Mouse (Mus musculus) MEL (cell line): ENCODE results near the gene Ptpn1. TPM values are rescaled to one million over a fixed set of nuclear protein-coding genes. Genes with fewer than 3 reads are reported as not detected.

Experiments used
- DNase-seq: peaks from one replicate; pipeline ENCODE4 v3.0.0; 2011; ENCODE audit warnings: low read depth, low spot score
- H3K27ac ChIP-seq: 2 replicates; pipeline ENCODE4 v1.5.1; 2012; ENCODE audit warnings: low read depth, mild to moderate bottlenecking, control low read depth, low read length, moderate library complexity; ENCODE audit not compliant: control insufficient read depth
- H3K27me3 ChIP-seq, 2 experiments: fragments of 150-350 bp in 1 of 2; sonication (generic) in 1 of 2; 2 replicates each; pipeline ENCODE4 v1.6.1; 2012; ENCODE audit warnings: low read length in 2 of 2, mild to moderate bottlenecking in 2 of 2, improper control_type of control experiment in 1 of 2, moderate library complexity in 1 of 2; ENCODE audit not compliant: insufficient read depth in 2 of 2, control insufficient read depth in 1 of 2
- H3K36me3 ChIP-seq, 2 experiments: 2 replicates each; pipeline ENCODE4 v1.6.1; 2012 to 2014; ENCODE audit warnings: low read length in 2 of 2, improper control_type of control experiment in 1 of 2, inconsistent platforms in 1 of 2, mild to moderate bottlenecking in 1 of 2; ENCODE audit not compliant: insufficient read depth in 2 of 2, control insufficient read depth in 1 of 2
- H3K4me1 ChIP-seq, 2 experiments: fragments of 150-350 bp in 1 of 2; sonication (generic) in 1 of 2; 2 replicates each; pipeline ENCODE4 v1.6.1; 2012; ENCODE audit warnings: low read length in 2 of 2, improper control_type of control experiment in 1 of 2, mild to moderate bottlenecking in 1 of 2; ENCODE audit not compliant: insufficient read depth in 2 of 2, control insufficient read depth in 1 of 2
- H3K4me3 ChIP-seq, 2 experiments: fragments of 150-350 bp in 1 of 2; sonication (generic) in 1 of 2; 2 replicates each; pipeline ENCODE4 v1.5.1; 2012; ENCODE audit warnings: low read depth in 2 of 2, low read length in 2 of 2, mild to moderate bottlenecking in 2 of 2, moderate library complexity in 2 of 2, control low read depth in 1 of 2, improper control_type of control experiment in 1 of 2; ENCODE audit not compliant: control insufficient read depth in 1 of 2, insufficient read depth in 1 of 2
- H3K79me2 ChIP-seq: 2 replicates; pipeline ENCODE4 v1.6.1; 2012; ENCODE audit warnings: mild to moderate bottlenecking, low read length, moderate library complexity; ENCODE audit not compliant: control insufficient read depth, poor library complexity, insufficient read depth
- H3K9ac ChIP-seq: 2 replicates; pipeline ENCODE4 v1.6.1; 2012; ENCODE audit warnings: low read depth, mild to moderate bottlenecking, control low read depth, low read length, moderate library complexity; ENCODE audit not compliant: control insufficient read depth, poor library complexity, severe bottlenecking
- H3K9me3 ChIP-seq: fragments of 150-350 bp; sonication (generic); replicated peaks from 2 replicates; pipeline ENCODE4 v1.6.1; 2012; ENCODE audit warnings: mild to moderate bottlenecking, low read length, improper control_type of control experiment, moderate library complexity; ENCODE audit not compliant: insufficient read depth
- BHLHE40 ChIP-seq: IDR thresholded peaks from 2 replicates; pipeline ENCODE4 v1.6.1; 2012; ENCODE audit warnings: low read depth, mild to moderate bottlenecking, inconsistent platforms, low read length, improper control_type of control experiment, borderline replicate concordance
- ELF1 ChIP-seq: IDR thresholded peaks from 2 replicates; pipeline ENCODE4 v1.6.1; 2014; ENCODE audit warnings: low read depth, mild to moderate bottlenecking, inconsistent platforms, low read length, improper control_type of control experiment, moderate library complexity
- EP300 ChIP-seq, 2 experiments: IDR thresholded peaks; 2 replicates each; pipeline ENCODE4 v1.6.1; 2011; ENCODE audit warnings: improper control_type of control experiment in 2 of 2, low read length in 2 of 2, low read depth in 1 of 2, mild to moderate bottlenecking in 1 of 2
- GABPA ChIP-seq: IDR thresholded peaks from 2 replicates; pipeline ENCODE4 v1.6.1; 2012; ENCODE audit warnings: low read depth, mild to moderate bottlenecking, inconsistent platforms, low read length, improper control_type of control experiment, moderate library complexity
- GATA1 ChIP-seq: IDR thresholded peaks from 2 replicates; pipeline ENCODE4 v1.6.1; 2011; ENCODE audit warnings: low read depth, low read length, improper control_type of control experiment
- HCFC1 ChIP-seq: IDR thresholded peaks from 2 replicates; pipeline ENCODE4 v1.6.1; 2012; ENCODE audit warnings: low read depth, mild to moderate bottlenecking, inconsistent platforms, low read length, improper control_type of control experiment, moderate library complexity
- JUND ChIP-seq: IDR thresholded peaks from 2 replicates; pipeline ENCODE4 v1.6.1; 2011; ENCODE audit warnings: low read depth, mild to moderate bottlenecking, improper control_type of control experiment, low read length
- KAT2A ChIP-seq: conservative IDR thresholded peaks from 2 replicates; pipeline ENCODE4 v1.6.1; 2012; ENCODE audit warnings: low read depth, low read length, improper control_type of control experiment, inconsistent platforms
- MAX ChIP-seq: IDR thresholded peaks from 2 replicates; pipeline ENCODE4 v1.6.1; 2011; ENCODE audit warnings: low read length, improper control_type of control experiment
- MEF2A ChIP-seq: IDR thresholded peaks from 2 replicates; pipeline ENCODE4 v1.6.1; 2014; ENCODE audit warnings: low read depth, mild to moderate bottlenecking, inconsistent platforms, low read length, improper control_type of control experiment; ENCODE audit not compliant: poor library complexity, insufficient replicate concordance, severe bottlenecking; ENCODE audit errors: extremely low read depth
- MXI1 ChIP-seq: IDR thresholded peaks from 2 replicates; pipeline ENCODE4 v1.6.1; 2011; ENCODE audit warnings: mild to moderate bottlenecking, low read depth, low read length, improper control_type of control experiment
- MYB ChIP-seq: IDR thresholded peaks from 2 replicates; pipeline ENCODE4 v1.6.1; 2011; ENCODE audit warnings: mild to moderate bottlenecking, low read depth, low read length, improper control_type of control experiment
- MYC ChIP-seq: IDR thresholded peaks from 2 replicates; pipeline ENCODE4 v1.6.1; 2011; ENCODE audit warnings: low read depth, mild to moderate bottlenecking, low read length, improper control_type of control experiment, moderate library complexity
- NELFE ChIP-seq: IDR thresholded peaks from 2 replicates; pipeline ENCODE4 v1.6.1; 2011; ENCODE audit warnings: low read depth, low read length, improper control_type of control experiment
- POLR2AphosphoS2 ChIP-seq: IDR thresholded peaks from 2 replicates; pipeline ENCODE4 v1.6.1; 2011; ENCODE audit warnings: low read length, improper control_type of control experiment
- SMC3 ChIP-seq: IDR thresholded peaks from 2 replicates; pipeline ENCODE4 v1.6.1; 2011; ENCODE audit warnings: low read depth, low read length, improper control_type of control experiment
- TAL1 ChIP-seq: IDR thresholded peaks from 2 replicates; pipeline ENCODE4 v1.6.1; 2012; ENCODE audit warnings: mild to moderate bottlenecking, inconsistent platforms, low read length, moderate library complexity, mixed read lengths
- TBP ChIP-seq: IDR thresholded peaks from 2 replicates; pipeline ENCODE4 v1.8.0; 2011; ENCODE audit warnings: low read depth, low read length, improper control_type of control experiment
- UBTF ChIP-seq: IDR thresholded peaks from 2 replicates; pipeline ENCODE4 v1.6.1; 2012; ENCODE audit warnings: low read depth, mild to moderate bottlenecking, inconsistent platforms, low read length, improper control_type of control experiment, moderate library complexity, borderline replicate concordance; ENCODE audit not compliant: insufficient read depth
- USF1 ChIP-seq: IDR thresholded peaks from 2 replicates; pipeline ENCODE4 v1.6.1; 2014; ENCODE audit warnings: low read depth, mild to moderate bottlenecking, inconsistent platforms, low read length, improper control_type of control experiment, moderate library complexity
- ZC3H11A ChIP-seq: IDR thresholded peaks from 2 replicates; pipeline ENCODE4 v1.6.1; 2012; ENCODE audit warnings: low read depth, mild to moderate bottlenecking, inconsistent platforms, low read length, improper control_type of control experiment
- ZNF384 ChIP-seq: IDR thresholded peaks from 2 replicates; pipeline ENCODE4 v1.6.1; 2012; ENCODE audit warnings: low read depth, mild to moderate bottlenecking, inconsistent platforms, low read length, improper control_type of control experiment
- polyA plus RNA-seq, 2 experiments: library from polyadenylated mRNA; stranded (reverse) in 1 of 2; unstranded in 1 of 2; fragments of >175 nt in 1 of 2; fragments of >200 nt in 1 of 2; gene quantifications; 2 replicates each; pipeline versions ENCODE4 v1.2.1 to v1.2.4; 2012; ENCODE audit warnings: low replicate concordance in 2 of 2, low read depth in 1 of 2; ENCODE audit not compliant: insufficient read length in 2 of 2, insufficient read depth in 1 of 2, missing spikeins in 1 of 2
- total RNA-seq: library from RNA; depleted of rRNA; stranded (reverse); fragments of 300-350 nt; gene quantifications from 2 replicates; pipeline ENCODE4 v1.2.3, GENCODE M21; 2012

The Ptpn1 gene
- total and polyA plus RNA-seq, 3 experiments = 55.3 to 62.9 TPM; not detected in 1

- Histone ChIP-seq H3K9ac (no peak overlapping the region), H3K27ac (no peak overlapping the region), H3K79me2 (no peaks in the 10 kb centered on the region), H3K9me3 (no peaks in the 10 kb centered on the region), H3K27me3 (no peaks in the 10 kb centered on the region), H3K4me3 (no peak overlapping the region), H3K4me1 (no peaks in the 10 kb centered on the region), H3K36me3 (no peaks in the 10 kb centered on the region)
- DNase-seq = no peak
- TF ChIP-seq EP300 (IDR thresholded peaks at IDR 0.05; ENCODE audit: low read depth in 1 of 2, low read length in 2 of 2) (no peak), MEF2A (no peak), TAL1 (no peak), GABPA (no peak), NELFE (no peak), MAX (no peak)
Measured at GRCm38 (mm10) chr2:168006489-168006888, 74.6 kb downstream of the Ptpn1 start.

GRCm38 (mm10) chr2:168008132-168008531 lies 76.3 kb downstream of the Ptpn1 start:
- no peak overlapping the region for H3K4me3 ChIP-seq
- H3K9ac ChIP-seq = no peak overlapping the region
- no peaks in the 10 kb centered on the region for H3K4me1 ChIP-seq
- H3K9me3 ChIP-seq = no peaks in the 10 kb centered on the region
- no peaks in the 10 kb centered on the region for H3K79me2 ChIP-seq
- no peaks in the 10 kb centered on the region for H3K36me3 ChIP-seq
- no peak for DNase-seq
- no peak overlapping the region for H3K27ac ChIP-seq
- no peak for TF ChIP-seq EP300 (IDR thresholded peaks at IDR 0.05; ENCODE audit: low read depth in 1 of 2, low read length in 2 of 2)
- no peak for TF ChIP-seq HCFC1
- no peak for TF ChIP-seq MYB
- no peak for TF ChIP-seq KAT2A
- no peak for TF ChIP-seq ZNF384
- no peak for TF ChIP-seq POLR2AphosphoS2
- TF ChIP-seq MAX = no peak
- TF ChIP-seq BHLHE40 = no peak
- no peak for TF ChIP-seq MXI1
- TF ChIP-seq USF1 = no peak
- no peak for TF ChIP-seq JUND
- TF ChIP-seq GATA1 = no peak
- TF ChIP-seq UBTF = no peak
- no peak for TF ChIP-seq ELF1
- no peak for TF ChIP-seq TBP
- no peak for TF ChIP-seq MYC
- no peak for TF ChIP-seq SMC3
- no peak for TF ChIP-seq ZC3H11A
- H3K27me3 ChIP-seq = no peaks in the 10 kb centered on the region
